Mouse (Mus musculus): ENCODE measurements around the gene Tekt4.

Tekt4 gene

GRCm38 (mm10) chr17:25454272-25454671 lies at the start of gene Tekt4:
Gene Tekt4, plus strand, starts transcription at chr17:25454615.
- DNase-seq, result no peak

- no peak for DNase-seq
Measured at GRCm38 (mm10) chr17:25405224-25405895, 49.1 kb upstream of the Tekt4 start.

- DNase-seq, result peak; percentile 66
Measured at GRCm38 (mm10) chr17:25406011-25406441, 48.4 kb upstream of the Tekt4 start.

- DNase-seq, result peak; percentile 32
Measured at GRCm38 (mm10) chr17:25407352-25407751, 47.1 kb upstream of the Tekt4 start.

GRCm38 (mm10) chr17:25408302-25408999 lies 46.0 kb upstream of the Tekt4 start:
- no peak for DNase-seq

GRCm38 (mm10) chr17:25409621-25410020 lies 44.8 kb upstream of the Tekt4 start:
- DNase-seq, result no peak

- no peak for DNase-seq
Measured at GRCm38 (mm10) chr17:25410180-25410579, 44.2 kb upstream of the Tekt4 start.

GRCm38 (mm10) chr17:25410786-25411185 lies 43.6 kb upstream of the Tekt4 start:
- no peak for DNase-seq

GRCm38 (mm10) chr17:25411251-25411650 lies 43.2 kb upstream of the Tekt4 start:
- DNase-seq, result no peak

- DNase-seq, result no peak
Measured at GRCm38 (mm10) chr17:25414209-25414608, 40.2 kb upstream of the Tekt4 start.

GRCm38 (mm10) chr17:25414917-25415316 lies 39.5 kb upstream of the Tekt4 start:
- DNase-seq, result no peak

- DNase-seq, result no peak
Measured at GRCm38 (mm10) chr17:25415421-25415913, 38.9 kb upstream of the Tekt4 start.

- no peak for DNase-seq
Measured at GRCm38 (mm10) chr17:25416219-25416618, 38.2 kb upstream of the Tekt4 start.

GRCm38 (mm10) chr17:25417990-25418389 lies 36.4 kb upstream of the Tekt4 start:
- DNase-seq, result no peak

- DNase-seq, result no peak
Measured at GRCm38 (mm10) chr17:25418926-25419325, 35.5 kb upstream of the Tekt4 start.

GRCm38 (mm10) chr17:25420998-25421397 lies 33.4 kb upstream of the Tekt4 start:
- DNase-seq, result no peak

GRCm38 (mm10) chr17:25424526-25425080 lies 29.8 kb upstream of the Tekt4 start:
- DNase-seq, result no peak

- no peak for DNase-seq
Measured at GRCm38 (mm10) chr17:25425996-25426395, 28.4 kb upstream of the Tekt4 start.

GRCm38 (mm10) chr17:25427441-25427840 lies 27.0 kb upstream of the Tekt4 start:
- DNase-seq, result peak; percentile 48

GRCm38 (mm10) chr17:25429240-25429639 lies 25.2 kb upstream of the Tekt4 start:
- DNase-seq, result no peak

GRCm38 (mm10) chr17:25429886-25430285 lies 24.5 kb upstream of the Tekt4 start:
- no peak for DNase-seq

- DNase-seq, result no peak
Measured at GRCm38 (mm10) chr17:25430534-25430933, 23.9 kb upstream of the Tekt4 start.

- peak; percentile 53 for DNase-seq
Measured at GRCm38 (mm10) chr17:25432433-25433181, 21.8 kb upstream of the Tekt4 start.

All from right cerebral cortex, postnatal 14 days (tissue).